Comparison of ENCODE assay signal across 16 mouse cellular contexts in the genomic region with DNA sequence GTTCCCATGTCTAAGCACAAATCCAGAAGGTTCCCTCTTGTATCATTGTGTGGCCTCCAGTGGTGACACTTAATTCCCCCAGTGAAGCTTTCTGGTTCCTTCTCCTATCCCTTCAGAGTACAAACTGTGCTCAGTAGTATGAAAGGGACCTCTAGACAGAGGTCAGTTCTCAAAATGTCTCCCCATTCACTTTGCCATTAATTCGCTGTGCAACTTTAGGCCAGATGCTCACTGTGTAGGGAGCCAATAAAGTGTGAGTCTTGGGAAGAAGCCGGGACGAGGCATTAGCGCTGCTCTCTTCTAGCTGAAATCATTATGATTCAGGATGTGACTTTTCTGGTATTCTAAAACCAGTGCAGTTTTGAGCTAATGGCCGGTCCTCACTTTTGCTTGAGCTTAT.
"Had no signal": no experiment of that assay in that cellular context is flagged by ENCODE, and none has a peak within 500 bp of the region (broad histone marks: within the 10 kb centered on the region; RNA-seq: fewer than 3 reads in every experiment).

No protein-coding gene starts in this region.

- H3K27me3 ChIP-seq: midbrain, embryonic 12.5 days; midbrain, embryonic 15.5 days; stomach, embryonic 15.5 days had no signal

- DNase-seq: lung, adult 18-20 months; lung, embryonic 14.5 days; lung, postnatal 10 days; lung, postnatal 4 days; retina, postnatal 1 day; right cerebral cortex, adult 18-20 months; right cerebral cortex, postnatal 14 days; thymus, adult 2 months; thymus, postnatal 25 days; thymus, postnatal 4 days had no signal

- H3K4me3 ChIP-seq: midbrain, embryonic 10.5 days; midbrain, embryonic 12.5 days; midbrain, embryonic 15.5 days; stomach, embryonic 15.5 days had no signal

- H3K9me3 ChIP-seq: midbrain, embryonic 10.5 days; midbrain, embryonic 12.5 days; midbrain, embryonic 15.5 days; stomach, embryonic 15.5 days had no signal

- ATAC-seq: midbrain, embryonic 15.5 days had no signal

- H3K4me1 ChIP-seq: midbrain, embryonic 10.5 days; midbrain, embryonic 15.5 days; stomach, embryonic 15.5 days had no signal

- H3K36me3 ChIP-seq: midbrain, embryonic 10.5 days; midbrain, embryonic 12.5 days; midbrain, embryonic 15.5 days; stomach, embryonic 15.5 days had no signal

- H3K4me2 ChIP-seq: lung, embryonic 14.5 days; midbrain, embryonic 12.5 days; midbrain, embryonic 15.5 days; stomach, embryonic 15.5 days had no signal

- H3K9ac ChIP-seq: liver, embryonic 14.5 days; lung, embryonic 14.5 days; midbrain, embryonic 12.5 days; midbrain, embryonic 15.5 days; stomach, embryonic 15.5 days had no signal

- H3K27ac ChIP-seq: liver, embryonic 14.5 days; midbrain, embryonic 10.5 days; midbrain, embryonic 12.5 days; midbrain, embryonic 15.5 days; stomach, embryonic 15.5 days; stomach, postnatal 0 days had no signal
